Mouse (Mus musculus): Measurements from ENCODE around the gene Sp8.

DNA sequence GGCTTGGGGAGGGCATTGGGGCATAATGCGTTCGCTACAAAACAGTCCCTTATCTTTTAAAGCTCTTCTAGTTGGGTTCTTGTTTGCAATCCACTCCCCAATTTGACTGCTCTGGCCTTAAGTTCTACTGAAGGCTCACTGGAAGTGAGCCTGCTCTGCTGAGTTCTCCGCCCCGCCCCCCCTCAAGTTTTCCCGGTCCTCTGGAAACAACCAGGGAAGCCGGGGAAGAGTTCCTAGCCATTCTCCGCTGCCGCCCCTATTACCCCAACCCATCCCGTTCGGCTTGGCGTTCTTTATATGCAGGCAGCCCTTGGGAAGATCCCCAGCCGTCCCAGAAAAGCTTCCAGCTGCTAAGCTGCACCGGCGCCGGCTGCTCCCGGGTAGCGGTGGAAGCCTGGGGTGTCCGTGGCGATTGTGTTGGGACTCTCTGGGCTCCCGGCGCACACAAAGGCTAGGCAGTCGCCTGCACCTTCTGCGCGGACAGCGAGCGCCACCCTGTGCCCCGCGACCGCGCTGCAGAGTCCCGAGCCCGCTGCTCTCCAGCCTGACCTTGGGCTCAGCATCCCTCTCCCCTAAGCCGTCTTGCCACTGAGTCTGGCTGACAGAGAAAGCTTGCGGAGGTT, 8.8 kb downstream of the Sp8 start:
- TF ChIP-seq CTCF (IDR thresholded peaks at IDR 0.05; ENCODE audit: borderline replicate concordance, control insufficient read depth, extremely low read depth, insufficient read depth, low read length, poor library complexity) (no peak), POLR2A (IDR thresholded peaks at IDR 0.05; ENCODE audit: control insufficient read depth, extremely low read depth, insufficient read depth, low read length, poor library complexity) (no peak)

Measured in thymus, adult 2 months (tissue).